Mouse (Mus musculus) R1 (cell line): ENCODE measurements around the gene Mmp8.

Experiments used
- DNase-seq: peaks from one replicate; pipeline ENCODE4 v3.0.0-alpha.2; 2018; ENCODE audit warnings: low read depth, low spot score

Gene Mmp8

GRCm38 (mm10) chr9:7558221-7559017, at the start of gene Mmp8:
Mmp8 (plus strand) TSS chr9:7558456.
- no peak for DNase-seq

GRCm38 (mm10) chr9:7509619-7510233, 48.5 kb upstream of the Mmp8 start:
- no peak for DNase-seq

GRCm38 (mm10) chr9:7517944-7518571, 40.2 kb upstream of the Mmp8 start:
- DNase-seq: peak; percentile 14

- no peak for DNase-seq
These were observed 31.9 kb upstream of the Mmp8 start for GRCm38 (mm10) chr9:7526255-7526940.

GRCm38 (mm10) chr9:7542763-7543162, 15.5 kb upstream of the Mmp8 start:
- no peak for DNase-seq

GRCm38 (mm10) chr9:7544923-7545457, 13.3 kb upstream of the Mmp8 start:
- no peak for DNase-seq

GRCm38 (mm10) chr9:7545471-7545870, 12.8 kb upstream of the Mmp8 start:
- DNase-seq: no peak

- DNase-seq: no peak
These were observed 12.3 kb upstream of the Mmp8 start for GRCm38 (mm10) chr9:7545920-7546319.

- no peak for DNase-seq
These were observed 6.3 kb upstream of the Mmp8 start for GRCm38 (mm10) chr9:7551943-7552342.

- DNase-seq: no peak
These were observed 4.7 kb upstream of the Mmp8 start for GRCm38 (mm10) chr9:7553536-7553935.

- DNase-seq: peak; percentile 27
These were observed 3.9 kb upstream of the Mmp8 start for GRCm38 (mm10) chr9:7554382-7554781.

- DNase-seq: no peak
These were observed 1.8 kb downstream of the Mmp8 start for GRCm38 (mm10) chr9:7560026-7560425.

- no peak for DNase-seq
These were observed 9.1 kb downstream of the Mmp8 start for GRCm38 (mm10) chr9:7567376-7567775.

- no peak for DNase-seq
These were observed 9.7 kb downstream of the Mmp8 start for GRCm38 (mm10) chr9:7567923-7568322.

GRCm38 (mm10) chr9:7570485-7570884, 12.2 kb downstream of the Mmp8 start:
- no peak for DNase-seq

GRCm38 (mm10) chr9:7571162-7571561, 12.9 kb downstream of the Mmp8 start, which contains the start of gene Mmp27:
Mmp27 (plus strand) TSS chr9:7571396.
- no peak for DNase-seq

GRCm38 (mm10) chr9:7572188-7572587, 13.9 kb downstream of the Mmp8 start:
- DNase-seq: no peak

GRCm38 (mm10) chr9:7572663-7573308, 14.5 kb downstream of the Mmp8 start:
- no peak for DNase-seq

- no peak for DNase-seq
These were observed 17.3 kb downstream of the Mmp8 start for GRCm38 (mm10) chr9:7575526-7575925.

GRCm38 (mm10) chr9:7577371-7577770, 19.1 kb downstream of the Mmp8 start:
- DNase-seq: no peak

GRCm38 (mm10) chr9:7590063-7590462, 31.8 kb downstream of the Mmp8 start:
- DNase-seq: no peak
